Mouse (Mus musculus): ENCODE measurements at regions not wholly inside any gene's neighbourhood (a gene's known extent, or its start where the extent isn't known, plus 50 kb on each side); places are given as distances from the start of the nearest gene placed in this dataset.

GRCm38 (mm10) chr8:35302856-35303255 lies 462.7 kb upstream of the Gm19410 start:
- DNase-seq (ENCODE audit: low spot score in 2 of 2) = no peak

- no peak for DNase-seq (ENCODE audit: low spot score in 2 of 2)
These were observed 444.2 kb upstream of the Gm19410 start for GRCm38 (mm10) chr8:35321270-35321865.

DNA sequence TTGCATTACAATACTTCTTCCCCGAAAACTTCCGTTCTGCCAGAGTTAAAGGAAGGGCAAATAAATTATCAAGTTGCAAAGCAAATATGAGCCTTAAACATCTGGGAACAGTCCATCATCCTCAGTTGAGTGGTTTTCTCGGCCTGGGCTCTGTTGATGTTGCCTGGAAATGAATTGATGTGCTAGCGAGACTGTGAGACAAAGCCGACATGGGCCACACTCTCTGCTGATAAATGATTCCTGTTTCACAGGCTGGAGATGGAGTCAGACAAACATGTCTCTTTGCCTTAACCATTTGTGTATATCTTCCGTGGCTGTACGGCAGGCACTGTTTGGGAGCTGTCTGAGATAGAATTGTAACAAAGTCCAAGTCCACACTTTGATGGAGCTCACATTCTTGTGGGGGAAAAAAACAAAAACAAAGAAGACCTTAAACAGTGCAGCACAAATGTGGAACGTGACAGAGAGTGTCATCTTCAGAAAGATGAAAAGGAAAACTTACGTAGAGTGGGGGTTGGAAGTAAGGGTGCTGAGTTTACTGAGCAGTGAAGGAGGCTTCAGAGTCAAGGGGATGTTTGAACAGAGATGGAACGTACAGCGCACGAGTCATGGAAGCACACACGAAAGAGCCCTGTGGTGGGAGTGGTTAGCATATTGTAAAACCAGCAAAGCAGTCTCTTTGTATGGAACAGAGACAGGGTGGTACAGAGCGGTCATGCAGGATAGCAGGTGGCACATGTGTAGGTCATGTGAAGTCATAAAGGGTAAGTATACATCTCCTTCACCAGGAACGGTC lies 442.2 kb upstream of the Gm19410 start:
- no peak for DNase-seq (ENCODE audit: low spot score in 2 of 2)
